ENCODE assay signal across 15 mouse cellular contexts in genomic region chr9:48360826-48361225, GRCm38 (mm10). TPM values are rescaled to one million over a fixed set of nuclear protein-coding genes. Genes with fewer than 3 reads are reported as not detected.
A peak's percentile ranks its signal among the peaks of the same experiment; 100 is the strongest.
DNase-seq lines count a peak whose midpoint lies in the region; ATAC-seq and TF ChIP-seq lines count a peak whose summit lies in the region.
"Had no signal": no experiment of that assay in that cellular context is flagged by ENCODE, and none has a peak within 500 bp of the region (broad histone marks: within the 10 kb centered on the region; RNA-seq: fewer than 3 reads in every experiment).

No protein-coding gene starts in this region.

- peaks cover 85% of the 10 kb centered on the region for H3K4me1 ChIP-seq in erythroblast, embryonic 14.5 days (ENCODE audit: control insufficient read depth)
- H3K4me1 ChIP-seq in liver, postnatal 0 days (ENCODE audit: insufficient read depth), result peaks cover 16% of the 10 kb centered on the region
- no peaks in the 10 kb centered on the region for H3K4me1 ChIP-seq in hindbrain, postnatal 0 days (ENCODE audit: insufficient read depth, low read length)

- DNase-seq in gastrocnemius, adult 2 months, result no peak
- no peak for DNase-seq in gastrocnemius, postnatal 10 days
- peak; percentile 28 to 50 for DNase-seq in spleen, postnatal 14 days (ENCODE audit: low spot score in 2 of 2)
- DNase-seq in spleen, adult 18-20 months, result no peak
- peak; percentile 41 for DNase-seq in liver, postnatal 0 days
- DNase-seq in hindbrain, postnatal 0 days (ENCODE audit: low spot score), result no peak
- DNase-seq: cerebellum, adult 2 months; embryo, embryonic 11 days; forebrain, postnatal 0 days; heart, postnatal 10 days; right cerebral cortex, postnatal 14 days had no signal

- 75% methylated on average over 4 of the region's 4 CpGs for WGBS in liver, postnatal 0 days (ENCODE audit: insufficient replicate concordance)
- 68% methylated on average over 4 of the region's 4 CpGs for WGBS in hindbrain, postnatal 0 days

- no peaks in the 10 kb centered on the region for H3K27me3 ChIP-seq in erythroblast, embryonic 14.5 days (ENCODE audit: control insufficient read depth)
- H3K27me3 ChIP-seq in liver, postnatal 0 days (ENCODE audit: insufficient read depth, low read length), result no peaks in the 10 kb centered on the region
- H3K27me3 ChIP-seq in hindbrain, postnatal 0 days (ENCODE audit: insufficient read depth, low read length), result no peaks in the 10 kb centered on the region
- H3K27me3 ChIP-seq: limb, embryonic 15.5 days had no signal

- intact Hi-C loops in gastrocnemius, adult 2 months (cut with DNase I), result no loop called here

- H3K9me3 ChIP-seq in erythroblast, embryonic 14.5 days (ENCODE audit: control insufficient read depth, low read length), result no peaks in the 10 kb centered on the region
- H3K9me3 ChIP-seq in liver, postnatal 0 days (ENCODE audit: low read length), result no peaks in the 10 kb centered on the region
- H3K9me3 ChIP-seq in hindbrain, postnatal 0 days (ENCODE audit: low read length), result no peaks in the 10 kb centered on the region
- H3K9me3 ChIP-seq: limb, embryonic 15.5 days had no signal

- H3K36me3 ChIP-seq in erythroblast, embryonic 14.5 days (ENCODE audit: control insufficient read depth), result peaks cover 13% of the 10 kb centered on the region
- H3K36me3 ChIP-seq in liver, postnatal 0 days (replicated peaks; ENCODE audit: insufficient read depth, low read length), result no peaks in the 10 kb centered on the region
- no peaks in the 10 kb centered on the region for H3K36me3 ChIP-seq in hindbrain, postnatal 0 days (ENCODE audit: insufficient read depth, low read length)
- H3K36me3 ChIP-seq: limb, embryonic 15.5 days had no signal

- TF ChIP-seq CTCF in gastrocnemius, adult 2 months (IDR thresholded peaks at IDR 0.05), result peak; percentile 29; the same call in 1 of the 2 replicates
- TF ChIP-seq CTCF in liver, postnatal 0 days (IDR thresholded peaks at IDR 0.05; ENCODE audit: low read depth), result peak; percentile 61
- no peak; the same call in 1 of the 2 replicates for TF ChIP-seq CTCF in hindbrain, postnatal 0 days (IDR thresholded peaks at IDR 0.05; ENCODE audit: low read depth)

- ATAC-seq in liver, postnatal 0 days, result no peak
- no peak for ATAC-seq in hindbrain, postnatal 0 days
- ATAC-seq in granulocyte monocyte progenitor cell, adult 5-6 weeks (replicated peaks; ENCODE audit: poor library complexity, severe bottlenecking), result no peak
- ATAC-seq: forebrain, postnatal 0 days had no signal

- no peak overlapping the region for H3K4me2 ChIP-seq in liver, postnatal 0 days (ENCODE audit: low read depth, low read length)
- no peak overlapping the region for H3K4me2 ChIP-seq in hindbrain, postnatal 0 days (ENCODE audit: low read depth, low read length)
- H3K4me2 ChIP-seq: hindbrain, embryonic 14.5 days; limb, embryonic 15.5 days had no signal

- H3K4me3 ChIP-seq in gastrocnemius, adult 2 months, result no peak overlapping the region
- peak overlapping the region; percentile 16 for H3K4me3 ChIP-seq in erythroblast, embryonic 14.5 days (replicated peaks)
- H3K4me3 ChIP-seq in liver, postnatal 0 days (ENCODE audit: low read depth, low read length), result no peak overlapping the region
- no peak overlapping the region for H3K4me3 ChIP-seq in hindbrain, postnatal 0 days (ENCODE audit: low read length)
- H3K4me3 ChIP-seq: limb, embryonic 15.5 days had no signal

- TF ChIP-seq EP300 in liver, postnatal 0 days (IDR thresholded peaks at IDR 0.05; ENCODE audit: low read depth), result no peak

- H3K27ac ChIP-seq in gastrocnemius, adult 2 months, result no peak overlapping the region
- peak overlapping the region; percentile 96 for H3K27ac ChIP-seq in liver, postnatal 0 days (ENCODE audit: low read depth)
- H3K27ac ChIP-seq in hindbrain, postnatal 0 days, result no peak overlapping the region
- H3K27ac ChIP-seq: hindbrain, embryonic 14.5 days; limb, embryonic 15.5 days had no signal

- no peak overlapping the region for H3K9ac ChIP-seq in liver, postnatal 0 days (replicated peaks)
- no peak overlapping the region for H3K9ac ChIP-seq in hindbrain, postnatal 0 days (replicated peaks; ENCODE audit: low read length)
- H3K9ac ChIP-seq: forebrain, postnatal 0 days; hindbrain, embryonic 14.5 days; limb, embryonic 15.5 days had no signal

RNA-seq across cellular contexts. Expression of gene Nxpe2, which starts 7.6 kb away (rescaled TPM):
- total RNA-seq in gastrocnemius, adult 2 months (2021), result under 1 TPM; 0.43 to 0.59 TPM
- total RNA-seq in gastrocnemius, postnatal 10 days (2021), result 1 to 10 TPM in 1 of 2 experiments, under 1 TPM in 1; 0.99 to 3.1 TPM
- polyA plus RNA-seq in erythroblast, embryonic 14.5 days (2012), result 4.8 and 8.0 TPM in 2 replicates
- polyA plus RNA-seq in liver, postnatal 0 days (2015; fragmentation: Nextera tagmentation; extraction: Ambion mirVana), result 70.5 and 73.0 TPM in 2 replicates
- 0.86 TPM in 1 of 2 replicates, not detected in the other for total RNA-seq in hindbrain, postnatal 0 days (2014; rRNA removed)
- polyA plus RNA-seq in hindbrain, postnatal 0 days (2015; fragmentation: Nextera tagmentation; extraction: Ambion mirVana), result 0.33 and 0.45 TPM in 2 replicates
- total RNA-seq in granulocyte monocyte progenitor cell, adult 5-6 weeks (2014; fragmentation: Nextera tagmentation), result 0.17 and 4.9 TPM in 2 replicates
- 1.7 and 2.6 TPM in 2 replicates for total RNA-seq in granulocyte monocyte progenitor cell, adult 5-6 weeks (2017)
- total RNA-seq: forebrain, postnatal 0 days had no signal

Comparison
In these comparisons a context has a peak if more than half of its experiments do, and no peak if none do; other contexts are left out.
1. DNase-seq: peak in spleen, postnatal 14 days (2 of 2) and liver, postnatal 0 days (single experiment); none in gastrocnemius, adult 2 months (single experiment), gastrocnemius, postnatal 10 days (single experiment), spleen, adult 18-20 months (0 of 2) and hindbrain, postnatal 0 days (single experiment).